Mouse (Mus musculus): Measurements from ENCODE around the gene Ccndbp1. TPM values are rescaled to one million over a fixed set of nuclear protein-coding genes. Genes with fewer than 3 reads are reported as not detected.
"Not testable (repeated sequence)": the region's sequence is repeated elsewhere in the genome, so short reads cannot be mapped to it uniquely, and the experiment has no call there.

Ccndbp1 gene
- total RNA-seq, 2 experiments from 2014 or later = 52.7 to 53.5 TPM

DNA sequence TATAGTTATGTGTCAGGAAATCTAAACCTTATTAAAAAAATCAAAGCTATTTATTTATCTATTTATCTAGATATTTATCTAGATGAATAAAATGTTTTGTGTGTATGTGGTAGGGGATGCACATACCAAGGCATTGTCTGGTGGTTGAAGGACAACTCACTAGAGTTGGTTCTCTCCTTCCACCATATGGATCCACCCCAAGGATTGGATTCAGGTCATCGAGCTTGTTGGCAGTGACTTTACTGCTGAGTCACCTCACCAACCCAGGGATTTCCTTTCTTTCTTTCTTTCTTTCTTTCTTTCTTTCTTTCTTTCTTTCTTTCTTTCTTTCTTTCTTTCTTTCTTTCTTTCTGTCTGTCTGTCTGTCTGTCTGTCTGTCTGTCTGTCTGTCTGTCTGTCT lies 11.6 kb upstream of the Ccndbp1 start:
- DNase-seq (ENCODE audit: low spot score in 2 of 2) = not testable (repeated sequence)

DNA sequence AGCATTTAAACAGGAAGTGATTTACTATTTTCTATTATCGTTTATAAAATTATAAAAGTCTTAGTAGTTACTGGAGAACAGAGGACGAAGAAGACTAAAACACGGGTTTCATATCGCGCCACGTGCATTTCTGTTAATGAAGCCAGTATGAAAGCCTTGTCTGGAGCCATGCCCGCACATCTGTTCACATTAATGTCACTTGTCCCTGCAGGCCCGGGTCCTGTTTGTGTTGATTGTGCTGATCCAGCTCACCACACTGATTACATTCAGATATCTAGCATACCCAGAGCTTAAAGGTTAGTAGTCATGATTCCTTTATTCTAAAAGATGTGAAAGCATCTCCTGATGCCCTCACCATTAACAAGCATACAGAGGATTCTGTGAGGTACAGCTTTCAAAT lies 9.3 kb upstream of the Ccndbp1 start:
- DNase-seq (ENCODE audit: low spot score in 2 of 2) = no peak

GRCm38 (mm10) chr2:121003586-121003985 lies 4.6 kb upstream of the Ccndbp1 start:
- DNase-seq (ENCODE audit: low spot score in 2 of 2) = no peak

DNA sequence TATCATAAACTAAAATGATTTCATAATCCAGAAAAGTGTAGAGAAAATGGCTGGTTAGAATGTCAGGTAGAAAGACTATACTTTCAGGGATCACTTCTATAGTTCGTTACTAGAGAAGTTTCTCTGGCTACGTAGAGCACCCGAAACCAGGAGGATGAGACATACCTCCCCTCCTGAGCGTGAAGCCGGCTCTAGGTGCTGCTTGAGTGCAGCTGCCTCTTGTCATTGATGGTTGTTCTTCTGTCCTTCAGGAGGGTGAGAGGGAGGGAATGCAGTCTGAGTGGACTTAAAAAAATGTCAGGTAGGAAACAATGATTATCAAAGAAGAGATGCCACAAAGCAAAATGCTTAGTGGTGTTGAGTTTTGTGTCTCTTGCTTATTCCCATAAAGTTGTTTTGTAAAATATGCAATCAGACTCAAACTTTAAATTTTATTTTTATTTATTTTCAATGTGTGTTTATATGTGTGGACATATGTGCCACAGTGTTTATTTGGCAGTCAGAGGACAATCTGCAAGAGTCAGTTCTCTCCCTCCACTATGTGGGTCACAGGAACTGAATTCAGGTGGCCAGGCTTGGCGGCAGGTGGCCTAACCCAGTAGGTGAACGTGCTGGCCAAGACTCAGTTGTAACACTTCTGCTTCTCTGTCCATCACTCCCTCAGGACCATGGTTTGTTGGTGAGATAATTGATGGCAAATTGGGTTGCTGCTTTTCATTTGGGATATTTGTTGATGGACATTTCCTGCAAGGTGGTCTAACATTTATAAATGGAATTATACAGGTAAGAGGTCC lies 4.0 kb upstream of the Ccndbp1 start:
- DNase-seq (ENCODE audit: low spot score in 2 of 2) = no peak

DNA sequence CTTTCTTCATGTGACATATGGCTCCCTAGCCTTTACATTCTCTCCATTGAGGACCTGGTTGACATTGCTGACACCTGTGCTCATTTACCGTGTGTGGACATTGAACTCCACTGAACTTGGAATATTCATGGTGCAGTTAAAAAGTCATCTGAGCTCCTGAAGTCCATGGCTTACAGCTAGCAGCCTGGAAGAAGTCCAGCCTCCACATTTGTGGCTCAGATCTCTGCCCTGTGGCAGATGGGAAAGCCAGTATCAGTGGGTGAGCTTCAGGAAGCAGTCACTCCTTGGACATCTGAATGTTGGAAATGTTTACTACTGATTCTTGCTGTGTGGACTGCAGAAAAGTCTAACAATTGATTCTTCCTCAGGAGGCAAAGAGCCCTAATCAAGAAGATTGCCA lies 1.2 kb upstream of the Ccndbp1 start:
- DNase-seq (ENCODE audit: low spot score in 2 of 2) = no peak

GRCm38 (mm10) chr2:121008664-121009007 lies 433 bp downstream of the Ccndbp1 start:
- no peak for DNase-seq (ENCODE audit: low spot score in 2 of 2)

DNA sequence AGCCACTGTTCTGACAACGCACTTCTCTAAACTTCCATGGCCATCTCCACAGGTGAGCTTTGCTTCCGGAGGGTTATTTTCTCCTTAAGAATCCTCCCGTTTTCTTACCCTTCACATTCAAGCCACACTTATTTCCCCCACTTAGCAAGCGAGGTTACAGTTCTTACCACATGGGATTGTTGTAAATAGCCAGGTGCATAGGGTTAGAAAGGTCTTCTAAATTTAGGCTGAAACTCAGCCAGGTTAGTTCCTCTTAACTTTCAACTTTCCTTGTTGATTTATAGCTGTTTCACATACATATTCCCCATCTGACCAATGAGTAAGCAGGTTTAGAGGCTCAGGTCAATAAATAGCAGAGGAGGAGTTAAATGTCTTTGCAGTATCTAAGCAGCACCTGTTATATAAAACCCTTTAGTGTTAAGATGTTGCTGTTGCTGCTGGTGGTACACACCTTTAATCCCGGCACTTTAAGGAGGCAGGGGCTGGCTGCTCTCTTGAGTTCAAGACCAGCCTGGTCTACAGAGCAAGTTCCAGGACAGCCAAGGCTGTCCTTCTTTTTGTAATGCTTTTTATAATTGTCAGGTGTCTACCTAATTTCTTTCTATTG lies 971 bp downstream of the Ccndbp1 start:
- DNase-seq (ENCODE audit: low spot score in 2 of 2) = no peak

- DNase-seq (ENCODE audit: low spot score in 2 of 2) = no peak
Observed at GRCm38 (mm10) chr2:121012676-121013075, 4.5 kb downstream of the Ccndbp1 start.

DNA sequence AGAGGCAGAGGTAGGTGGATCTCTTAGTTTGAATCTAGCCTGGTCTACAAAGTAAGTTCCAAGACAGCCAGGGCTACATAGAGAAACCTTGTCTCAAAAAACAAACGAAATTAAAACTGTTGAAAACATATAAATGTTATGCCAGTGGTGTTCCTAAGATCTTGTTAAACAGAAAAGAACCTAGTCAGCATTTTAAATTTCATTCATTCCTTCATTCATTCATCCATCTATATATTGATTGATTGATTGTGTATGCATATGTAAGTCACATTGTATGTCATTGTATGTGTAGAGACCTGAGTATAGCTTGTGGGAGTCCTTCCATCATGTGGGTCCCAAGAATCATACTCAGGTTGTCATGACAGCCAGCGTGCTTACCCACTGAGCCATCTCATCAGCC lies 7.3 kb downstream of the Ccndbp1 start:
- no peak for DNase-seq (ENCODE audit: low spot score in 2 of 2)

GRCm38 (mm10) chr2:121016226-121016625 lies 8.0 kb downstream of the Ccndbp1 start:
- no peak for DNase-seq (ENCODE audit: low spot score in 2 of 2)

GRCm38 (mm10) chr2:121017151-121017550 lies 8.9 kb downstream of the Ccndbp1 start:
- DNase-seq (ENCODE audit: low spot score in 2 of 2) = no peak

GRCm38 (mm10) chr2:121022918-121023317 lies 14.7 kb downstream of the Ccndbp1 start:
- no peak for DNase-seq (ENCODE audit: low spot score in 2 of 2)

DNA sequence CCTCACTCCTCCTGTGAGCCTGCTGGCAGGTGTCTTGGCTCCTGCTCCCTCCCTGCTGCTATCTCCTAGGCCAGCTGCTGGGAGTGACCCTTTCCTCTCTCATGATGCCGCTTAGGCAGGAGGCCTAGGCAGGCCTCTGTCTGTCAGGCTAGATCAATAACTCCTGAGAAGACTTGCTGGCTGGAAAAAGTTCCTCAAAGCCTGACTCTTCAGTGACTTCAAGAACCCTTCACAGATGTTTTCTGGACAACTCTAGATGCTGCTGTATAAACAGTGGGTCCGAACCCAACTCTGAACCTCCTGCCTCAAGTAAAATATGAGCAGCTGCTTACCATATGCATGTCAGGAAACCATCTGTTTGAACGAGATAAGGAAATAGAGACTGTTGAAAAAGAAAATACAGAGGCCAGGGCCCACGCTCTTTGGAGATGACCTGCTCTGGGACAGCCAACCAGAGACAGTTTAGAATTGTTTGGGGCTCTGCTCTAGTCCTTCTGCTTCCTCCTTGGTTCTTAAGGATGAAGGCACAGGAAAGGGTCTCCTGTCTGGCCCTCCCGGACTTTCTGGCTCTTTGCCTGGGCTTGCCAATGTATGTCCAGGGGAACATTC lies 28.6 kb downstream of the Ccndbp1 start, which contains the start of gene Epb42:
TSS of gene Epb42 (minus strand) at position 340 of the 609 bp plus-strand sequence.
- DNase-seq (ENCODE audit: low spot score in 2 of 2) = no peak

GRCm38 (mm10) chr2:121038851-121039250 lies 30.6 kb downstream of the Ccndbp1 start:
- DNase-seq (ENCODE audit: low spot score in 2 of 2) = not testable (repeated sequence)

- no peak for DNase-seq (ENCODE audit: low spot score in 2 of 2)
Observed at GRCm38 (mm10) chr2:121039382-121039781, 31.2 kb downstream of the Ccndbp1 start.

DNA sequence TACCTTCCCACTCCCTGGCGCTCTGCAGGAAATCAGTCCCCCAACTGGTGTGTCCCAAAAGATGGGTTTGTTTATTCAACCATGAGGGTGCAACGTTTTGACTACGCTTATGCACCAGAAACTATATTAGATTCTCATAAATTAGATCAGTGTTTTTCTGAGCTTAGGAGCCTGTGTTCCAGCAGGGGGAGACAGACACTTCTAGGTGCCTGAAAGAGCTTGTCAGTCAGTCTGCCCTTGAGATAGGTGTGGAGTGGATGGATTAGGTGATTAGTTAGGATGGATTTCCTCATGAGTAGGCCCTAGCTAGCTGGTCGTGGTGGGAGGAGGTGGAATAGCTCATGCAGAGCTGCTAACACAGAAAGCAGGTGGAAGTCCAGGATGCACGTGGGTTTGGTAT lies 32.9 kb downstream of the Ccndbp1 start:
- DNase-seq (ENCODE audit: low spot score in 2 of 2) = no peak

- DNase-seq (ENCODE audit: low spot score in 2 of 2) = no peak
Observed at GRCm38 (mm10) chr2:121045653-121046052, 37.5 kb downstream of the Ccndbp1 start.

DNA sequence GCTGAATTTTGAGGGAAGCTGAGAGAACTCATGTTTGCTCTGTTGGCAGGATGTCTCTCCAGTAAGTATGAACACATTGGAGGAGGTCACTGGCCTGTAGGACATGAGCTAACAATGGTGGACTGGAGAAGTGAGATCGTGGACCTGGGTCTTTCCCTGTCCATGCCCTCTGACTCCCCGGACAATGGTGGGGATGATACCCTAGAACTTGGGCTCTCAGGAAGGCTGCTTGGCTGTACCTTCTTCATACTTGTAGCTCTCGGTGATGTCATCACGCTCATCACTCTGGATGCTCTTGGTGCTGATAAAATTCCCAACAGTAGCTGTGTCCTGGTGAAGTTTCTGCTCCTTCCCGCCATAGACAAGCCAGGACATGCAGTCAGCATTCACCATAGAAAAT lies 44.0 kb downstream of the Ccndbp1 start:
- no peak for DNase-seq (ENCODE audit: low spot score in 2 of 2)

GRCm38 (mm10) chr2:121054060-121054459 lies 45.9 kb downstream of the Ccndbp1 start:
- no peak for DNase-seq (ENCODE audit: low spot score in 2 of 2)

- DNase-seq (ENCODE audit: low spot score in 2 of 2) = no peak
Observed at GRCm38 (mm10) chr2:121055915-121056314, 47.7 kb downstream of the Ccndbp1 start.

DNA sequence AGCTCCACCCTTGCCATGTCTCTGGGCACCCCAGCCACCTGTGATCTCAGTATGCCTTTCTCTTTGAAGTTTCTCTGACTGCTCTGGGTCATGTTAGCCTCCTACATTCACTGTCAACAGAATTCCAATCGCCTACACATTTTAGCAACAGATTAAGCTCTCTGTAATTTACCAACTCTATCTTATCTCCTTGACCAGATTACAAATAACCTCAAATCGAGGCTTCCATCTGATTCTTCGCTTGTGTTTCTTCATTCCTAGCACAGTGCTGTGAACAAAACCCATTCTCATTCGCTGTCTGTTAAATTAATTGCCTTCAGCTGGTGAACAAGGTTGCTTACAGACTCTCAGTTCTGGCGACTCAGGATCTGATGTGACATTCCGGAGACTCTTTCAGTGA lies 49.8 kb downstream of the Ccndbp1 start:
- DNase-seq (ENCODE audit: low spot score in 2 of 2) = no peak

GRCm38 (mm10) chr2:121061315-121061714 lies 53.1 kb downstream of the Ccndbp1 start:
- DNase-seq (ENCODE audit: low spot score in 2 of 2) = no peak
